Mouse (Mus musculus): ENCODE measurements around the gene Syce3. TPM values are rescaled to one million over a fixed set of nuclear protein-coding genes. Genes with fewer than 3 reads are reported as not detected.

The Syce3 gene
- total RNA-seq, 1 experiment from 2014 or later: not detected

DNA sequence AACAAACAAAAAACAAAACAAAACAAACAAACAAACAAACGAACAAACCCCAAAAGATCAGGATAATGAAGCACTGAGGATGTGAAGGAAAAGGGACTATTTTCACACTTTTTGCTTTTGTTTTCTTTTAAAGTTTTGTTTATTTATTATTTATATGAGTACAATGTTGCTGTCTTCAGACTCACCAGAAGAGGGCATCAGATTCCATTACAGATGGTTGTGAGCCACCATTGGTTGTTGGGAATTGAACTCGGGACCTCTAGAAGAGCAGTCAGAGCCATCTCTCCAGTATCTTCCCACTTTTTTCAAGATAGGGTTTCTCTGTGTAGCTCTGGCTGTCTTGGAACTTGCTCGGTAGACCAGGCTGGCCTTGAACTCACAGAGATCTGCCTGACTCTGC lies 67.0 kb downstream of the Syce3 start:
- no peak for ATAC-seq (replicated peaks; ENCODE audit: insufficient number of reproducible peaks, low FRiP score, low TSS enrichment, poor library complexity, severe bottlenecking)

DNA sequence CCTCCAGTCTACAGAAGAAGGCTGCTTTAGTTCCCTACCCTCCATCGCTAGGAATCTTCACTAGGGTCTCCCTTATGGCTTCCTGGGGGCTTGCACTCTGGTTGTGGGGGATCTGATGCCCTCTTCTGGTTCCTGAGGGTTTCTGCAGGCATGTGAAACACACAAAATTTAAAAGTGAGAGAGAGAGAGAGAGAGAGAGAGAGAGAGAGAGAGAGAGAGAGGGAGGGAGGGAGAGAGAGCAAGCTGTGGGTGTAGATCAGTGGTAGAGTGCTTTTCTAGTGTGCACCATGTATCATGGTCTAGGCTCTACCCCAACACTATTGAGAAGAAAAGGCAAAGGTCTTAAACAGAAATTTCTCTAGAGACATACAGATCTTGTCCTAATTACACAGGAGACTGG lies 68.6 kb downstream of the Syce3 start:
- ATAC-seq (replicated peaks; ENCODE audit: insufficient number of reproducible peaks, low FRiP score, low TSS enrichment, poor library complexity, severe bottlenecking): no peak

Other genes with a start within 250 kb of the Syce3 start
- gene Plxnb2, start 229.7 kb downstream of the Syce3 start, total RNA-seq (2017): 145 to 153 TPM (median 153 TPM) in 3 replicates
- 2.1 to 3.1 TPM (median 2.7 TPM) in 3 replicates for gene Dennd6b, start 214.0 kb downstream of the Syce3 start, total RNA-seq (2017)
- 16.8 to 32.5 TPM (median 19.4 TPM) in 3 replicates for gene Ppp6r2, start 198.9 kb downstream of the Syce3 start, total RNA-seq (2017)
- 86.3 to 141 TPM (median 130 TPM) in 3 replicates for gene Sbf1, start 95.2 kb downstream of the Syce3 start, total RNA-seq (2017)
- gene Adm2, start 87.8 kb downstream of the Syce3 start, total RNA-seq (2017): not detected in 3 replicates
- not detected in 3 replicates for gene Miox, start 76.1 kb downstream of the Syce3 start, total RNA-seq (2017)
- 9.0 to 27.2 TPM (median 20.9 TPM) in 3 replicates for gene Lmf2, start 54.8 kb downstream of the Syce3 start, total RNA-seq (2017)
- 71.4 to 99.9 TPM (median 80.6 TPM) in 3 replicates for gene Ncaph2, start 54.8 kb downstream of the Syce3 start, total RNA-seq (2017)
- gene Sco2, start 36.7 kb downstream of the Syce3 start, total RNA-seq (2017): 5.4 to 9.4 TPM (median 6.3 TPM) in 3 replicates
- 0.57 TPM in 1 of 3 replicates, not detected in the others for gene Tymp, start 33.5 kb downstream of the Syce3 start, total RNA-seq (2017)
- not detected in 3 replicates for gene Odf3b, start 31.2 kb downstream of the Syce3 start, total RNA-seq (2017)
- gene Klhdc7b, start 25.6 kb downstream of the Syce3 start, total RNA-seq (2017): not detected in 3 replicates
- 0.75 to 8.6 TPM (median 1.8 TPM) in 3 replicates for gene Cpt1b, start 15.4 kb upstream of the Syce3 start, total RNA-seq (2017)
- gene C730034F03Rik, start 19.1 kb upstream of the Syce3 start, total RNA-seq (2017): 9.7 to 24.4 TPM (median 15.7 TPM) in 3 replicates
- 0.76 to 1.2 TPM in 2 of 3 replicates, not detected in the other for gene Gm44502, start 19.2 kb upstream of the Syce3 start, total RNA-seq (2017)
- gene Chkb, start 19.4 kb upstream of the Syce3 start, total RNA-seq (2017): 95.3 to 120 TPM (median 95.5 TPM) in 3 replicates
- gene Mapk8ip2, start 43.4 kb upstream of the Syce3 start, total RNA-seq (2017): not detected in 3 replicates
- gene Arsa, start 66.9 kb upstream of the Syce3 start, total RNA-seq (2017): 11.2 to 12.6 TPM (median 11.7 TPM) in 3 replicates
- not detected in 3 replicates for gene Shank3, start 89.1 kb upstream of the Syce3 start, total RNA-seq (2017)
- gene Acr, start 157.8 kb upstream of the Syce3 start, total RNA-seq (2017): 0.85 TPM in 1 of 3 replicates, not detected in the others
- 0.87 to 1.2 TPM in 2 of 3 replicates, not detected in the other for gene Rabl2, start 181.4 kb upstream of the Syce3 start, total RNA-seq (2017)

Data from monocyte, adult 5-6 weeks (primary cell).